Mouse (Mus musculus) urinary bladder, postnatal 10 days (tissue): ENCODE results near the gene Isg20l2.
A peak's percentile ranks its signal among the peaks of the same experiment; 100 is the strongest.

Experiments
- DNase-seq: peaks from one replicate; pipeline ENCODE4 v3.0.0; 2022; ENCODE audit warnings: low spot score

Isg20l2 gene

GRCm38 (mm10) chr3:87979493-87979892 is 49.4 kb downstream of the Isg20l2 start:
- DNase-seq: no peak

DNA sequence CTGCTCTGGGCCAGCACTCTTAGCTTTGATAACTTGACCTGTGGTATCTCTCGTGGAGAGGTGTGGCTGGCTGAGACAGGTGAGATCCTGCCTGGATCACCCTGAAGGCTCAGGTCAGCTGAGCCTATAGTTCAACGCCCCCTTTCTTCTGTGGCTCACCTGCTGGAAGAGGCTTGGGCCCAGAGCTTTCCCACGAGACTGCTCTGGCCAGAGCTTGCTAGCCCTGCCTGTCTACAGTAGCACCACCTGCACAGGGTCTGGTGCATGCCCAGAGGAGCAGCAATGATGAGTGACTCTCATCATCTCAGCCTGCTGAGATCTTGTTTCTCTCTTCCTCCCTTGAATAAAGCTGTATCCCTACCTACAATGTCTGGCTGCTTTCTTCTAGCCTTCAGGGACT is 50.0 kb downstream of the Isg20l2 start:
- no peak for DNase-seq

DNA sequence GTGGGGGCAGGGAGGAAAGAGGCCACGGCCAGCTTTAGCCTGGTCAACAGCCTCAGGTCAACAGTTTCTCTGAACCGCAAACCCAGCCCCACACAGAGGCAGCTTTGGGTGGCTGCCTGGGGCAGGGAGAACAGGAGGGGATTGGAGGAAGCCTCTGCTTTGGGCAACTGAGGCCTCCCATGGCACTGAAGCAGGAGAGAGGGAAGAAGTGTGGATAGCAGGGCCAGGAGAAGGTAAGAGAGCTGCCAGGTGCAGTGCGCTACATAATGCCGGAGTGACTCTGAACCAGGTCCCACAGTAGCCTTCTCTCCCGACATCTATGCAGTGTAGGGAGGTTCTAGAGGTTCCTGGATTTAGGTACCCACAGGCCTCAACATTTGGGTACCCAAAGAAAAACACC is 50.6 kb downstream of the Isg20l2 start:
- no peak for DNase-seq

DNA sequence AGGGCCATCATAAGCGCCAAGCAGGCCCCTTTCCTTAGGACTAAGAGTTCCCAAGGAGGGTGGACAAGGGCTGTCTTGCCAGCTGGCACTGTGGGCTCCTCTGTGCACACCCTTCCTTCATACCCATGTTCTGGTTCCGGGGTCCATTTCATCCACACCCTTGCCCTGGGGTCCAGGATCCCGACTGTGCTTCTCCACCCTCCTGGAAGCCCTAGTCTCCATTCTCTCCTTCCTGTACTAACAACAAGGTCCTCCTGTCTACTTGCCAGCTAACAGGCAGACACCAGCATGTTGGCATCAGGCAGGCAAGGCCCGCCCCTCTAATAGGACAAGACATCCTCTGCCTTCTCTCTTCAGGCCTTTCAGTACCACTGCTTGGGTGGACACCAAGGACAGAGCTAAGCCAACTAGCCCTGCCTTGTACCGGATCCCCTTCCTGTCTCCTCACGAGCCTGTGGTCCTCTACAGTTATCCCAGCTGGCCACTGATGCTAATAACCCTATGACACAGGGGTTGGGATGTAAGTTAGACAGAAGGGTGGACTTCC is 51.2 kb downstream of the Isg20l2 start:
- no peak for DNase-seq

GRCm38 (mm10) chr3:87981894-87982835 is 52.1 kb downstream of the Isg20l2 start:
- DNase-seq: no peak

- no peak for DNase-seq
Measured at GRCm38 (mm10) chr3:87982836-87983601, 52.9 kb downstream of the Isg20l2 start.

DNA sequence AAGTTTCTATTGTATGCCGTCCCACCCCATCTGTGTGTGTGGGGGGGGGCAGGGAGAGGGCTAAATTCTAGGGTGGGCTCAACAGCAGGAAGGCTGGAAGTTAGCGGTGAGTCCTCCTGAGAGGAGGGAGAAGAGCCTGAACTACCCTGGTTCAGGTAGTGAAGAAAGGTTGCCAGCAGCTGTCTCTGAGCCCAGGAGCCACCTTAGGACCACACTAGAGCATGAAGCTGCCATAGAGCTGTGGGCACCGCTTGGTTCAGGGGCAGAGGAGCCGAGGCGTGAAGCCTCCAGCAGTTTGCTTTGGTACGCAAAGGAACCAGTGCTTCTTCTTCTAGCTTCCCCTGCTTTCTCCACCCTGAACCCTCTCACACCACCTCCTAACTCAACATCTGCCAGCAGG is 53.5 kb downstream of the Isg20l2 start:
- no peak for DNase-seq

- DNase-seq: no peak
Measured at GRCm38 (mm10) chr3:87984094-87984493, 54.0 kb downstream of the Isg20l2 start.

- DNase-seq: no peak
Measured at GRCm38 (mm10) chr3:87985505-87986320, 55.6 kb downstream of the Isg20l2 start.

DNA sequence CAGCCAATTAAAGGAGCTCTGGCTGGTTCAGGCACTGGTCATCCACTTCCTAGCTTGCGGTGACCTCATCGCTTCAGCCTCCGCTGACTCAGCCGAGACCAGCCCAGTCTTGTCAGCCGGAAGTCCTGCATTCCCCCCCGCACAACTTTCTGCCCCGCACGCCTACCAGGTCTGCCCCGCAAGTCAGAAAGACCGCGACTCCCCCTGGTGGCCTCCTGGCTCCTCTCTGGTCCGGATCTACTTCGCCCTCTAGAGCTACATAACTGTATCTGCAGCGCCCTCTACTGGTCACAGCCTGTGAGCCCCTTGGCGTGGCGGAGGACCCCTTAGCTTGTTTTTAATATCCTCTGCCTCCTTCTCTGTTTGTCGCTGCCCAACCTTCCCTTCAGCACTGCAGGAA is 56.8 kb downstream of the Isg20l2 start:
- DNase-seq: peak; percentile 94

DNA sequence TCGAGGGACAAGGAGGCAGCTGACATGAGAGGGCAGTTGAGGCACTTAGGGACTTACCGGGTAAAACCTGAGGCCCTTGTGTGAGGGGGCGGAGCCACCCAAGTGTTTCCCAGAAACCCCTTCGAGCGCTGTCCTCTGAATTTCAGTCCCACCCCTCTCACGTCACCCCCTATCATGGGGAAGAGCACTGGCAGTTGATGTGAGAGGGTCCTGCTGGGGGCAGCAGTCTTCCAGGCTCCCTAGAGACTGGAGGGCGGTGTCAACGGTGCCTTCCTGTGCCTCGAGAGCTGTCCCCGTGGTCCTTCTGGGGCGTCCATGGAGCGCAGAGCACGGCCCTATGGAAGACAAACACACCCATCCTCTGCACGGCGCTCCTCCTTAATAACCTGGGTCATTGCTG is 57.5 kb downstream of the Isg20l2 start:
- DNase-seq: no peak

- no peak for DNase-seq
Measured at GRCm38 (mm10) chr3:87988068-87988467, 58.0 kb downstream of the Isg20l2 start.

DNA sequence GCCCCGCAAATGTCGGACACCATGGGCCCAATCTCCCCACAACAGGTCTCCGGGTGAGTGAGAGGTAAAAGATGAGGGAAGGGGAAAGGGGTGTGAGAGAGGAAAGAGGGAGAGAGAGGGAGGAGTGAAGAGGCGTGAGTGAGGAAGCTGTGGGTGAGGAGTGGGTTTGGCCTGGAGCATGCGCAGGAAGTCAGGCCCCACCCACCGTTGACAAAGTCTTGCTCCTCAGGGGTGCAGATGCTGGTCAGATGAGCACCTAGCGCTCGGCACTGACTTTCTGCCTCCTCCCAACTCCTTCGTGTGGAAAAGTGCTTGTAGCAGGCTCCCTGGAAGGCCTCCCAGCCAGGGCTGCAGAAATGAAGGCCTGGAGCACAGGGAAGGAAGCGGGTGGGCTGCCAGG is 59.8 kb downstream of the Isg20l2 start:
- no peak for DNase-seq
